Mouse (Mus musculus): ENCODE results near the gene Zmat5.

DNA sequence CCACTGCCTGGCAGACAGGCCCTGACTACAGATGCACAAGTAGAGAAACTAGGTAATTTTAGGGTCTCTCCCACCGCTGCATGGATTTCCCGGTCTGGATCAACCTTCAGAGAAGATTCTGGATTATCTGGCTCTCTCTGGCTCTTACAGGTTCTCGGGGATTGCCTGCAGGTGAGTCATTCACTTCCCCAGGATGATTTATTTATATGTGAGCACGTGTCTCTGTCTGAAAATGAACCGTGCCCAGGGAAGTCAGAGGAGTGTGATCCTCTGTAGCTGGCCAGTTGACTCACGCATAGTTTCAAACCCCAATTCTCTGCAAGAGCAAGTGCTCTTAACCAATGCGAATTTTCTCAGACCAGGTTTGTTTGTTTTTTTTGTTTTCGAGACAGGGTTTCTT lies 3.8 kb upstream of the Zmat5 start:
- TF ChIP-seq CTCF (IDR thresholded peaks at IDR 0.05; ENCODE audit: control insufficient read depth, insufficient read depth, insufficient read length) (no peak), MAX (IDR thresholded peaks at IDR 0.05) (no peak)

Measured in C2C12 (cell line).